Mouse (Mus musculus): ENCODE results near the gene Slc35d2. TPM values are rescaled to one million over a fixed set of nuclear protein-coding genes. Genes with fewer than 3 reads are reported as not detected.

Gene Slc35d2
- polyA plus RNA-seq, 1 experiment: 2.5 TPM

DNA sequence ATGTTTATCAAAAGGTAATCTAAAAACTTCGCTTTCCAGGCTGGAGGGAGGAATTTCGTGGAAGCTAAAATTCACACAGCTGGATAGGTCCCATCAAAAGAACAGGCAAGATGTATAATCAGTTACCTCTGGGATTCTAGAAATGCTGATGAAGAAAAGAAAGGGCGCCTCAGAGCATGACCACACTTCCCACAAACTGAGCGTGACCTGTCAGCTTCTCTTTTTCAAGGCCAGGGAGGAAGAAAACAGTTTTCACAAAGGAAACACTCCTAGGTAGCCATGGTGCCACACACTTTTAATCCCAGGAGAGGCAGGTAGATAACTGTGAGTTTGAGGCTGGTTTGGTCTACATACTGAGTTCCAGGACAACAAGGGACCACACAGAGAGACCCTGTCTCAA, 8.4 kb downstream of the Slc35d2 start:
- H3K36me3 ChIP-seq (ENCODE audit: control insufficient read depth, insufficient read depth): no peaks in the 10 kb centered on the region
- TF ChIP-seq MYOG (IDR thresholded peaks at IDR 0.05; ENCODE audit: control insufficient read depth in 1 of 3, insufficient read depth in 1 of 3, insufficient read length in 2 of 3, low read depth in 2 of 3): no peak
- TF ChIP-seq TCF12 (IDR thresholded peaks at IDR 0.05; ENCODE audit: insufficient read depth, poor library complexity, severe bottlenecking): no peak
- TF ChIP-seq TCF3 (IDR thresholded peaks at IDR 0.05; ENCODE audit: insufficient read length, low read depth): no peak
- no peak for TF ChIP-seq SRF (IDR thresholded peaks at IDR 0.05; ENCODE audit: control insufficient read depth, insufficient read length, low read depth)
- no peak for TF ChIP-seq E2F4 (IDR thresholded peaks at IDR 0.05; ENCODE audit: insufficient read depth)
- TF ChIP-seq USF1 (IDR thresholded peaks at IDR 0.05; ENCODE audit: low read depth): no peak
- no peak for TF ChIP-seq POLR2A (IDR thresholded peaks at IDR 0.05; ENCODE audit: insufficient read length, low read depth)
- no peak for TF ChIP-seq MYOD1 (IDR thresholded peaks at IDR 0.05; ENCODE audit: control insufficient read depth in 1 of 3, insufficient read length in 2 of 3, low read depth in 2 of 3)
- no peak for TF ChIP-seq MAX (IDR thresholded peaks at IDR 0.05; ENCODE audit: low read depth)
- TF ChIP-seq CEBPB (IDR thresholded peaks at IDR 0.05; ENCODE audit: insufficient read depth, poor library complexity, severe bottlenecking): no peak
- TF ChIP-seq POLR2AphosphoS2 (IDR thresholded peaks at IDR 0.05; ENCODE audit: insufficient read length, low read depth): no peak
- TF ChIP-seq REST (IDR thresholded peaks at IDR 0.05; ENCODE audit: insufficient read depth, insufficient read length): no peak
- H3K79me2 ChIP-seq (ENCODE audit: control insufficient read depth, insufficient read depth): no peaks in the 10 kb centered on the region
- H3K4me3 ChIP-seq: no peak overlapping the region
- H3K4me2 ChIP-seq (ENCODE audit: low read depth): no peak overlapping the region
- H3ac ChIP-seq (ENCODE audit: control insufficient read depth, insufficient read length): no peak overlapping the region
- no peaks in the 10 kb centered on the region for H3K27me3 ChIP-seq (ENCODE audit: control insufficient read depth, insufficient read depth, insufficient read length)

- no peaks in the 10 kb centered on the region for H3K36me3 ChIP-seq (ENCODE audit: control insufficient read depth, insufficient read depth)
- H3K4me2 ChIP-seq (ENCODE audit: low read depth): no peak overlapping the region
- no peaks in the 10 kb centered on the region for H3K27me3 ChIP-seq (ENCODE audit: control insufficient read depth, insufficient read depth, insufficient read length)
- no peaks in the 10 kb centered on the region for H3K79me2 ChIP-seq (ENCODE audit: control insufficient read depth, insufficient read depth)
- H3ac ChIP-seq (ENCODE audit: control insufficient read depth, insufficient read length): no peak overlapping the region
- H3K4me3 ChIP-seq: no peak overlapping the region
- TF ChIP-seq E2F4 (IDR thresholded peaks at IDR 0.05; ENCODE audit: insufficient read depth) (no peak), CEBPB (IDR thresholded peaks at IDR 0.05; ENCODE audit: insufficient read depth, poor library complexity, severe bottlenecking) (no peak), POLR2AphosphoS2 (IDR thresholded peaks at IDR 0.05; ENCODE audit: insufficient read length, low read depth) (no peak), TCF12 (IDR thresholded peaks at IDR 0.05; ENCODE audit: insufficient read depth, poor library complexity, severe bottlenecking) (no peak), POLR2A (IDR thresholded peaks at IDR 0.05; ENCODE audit: insufficient read length, low read depth) (no peak), MAX (IDR thresholded peaks at IDR 0.05; ENCODE audit: low read depth) (no peak)
Measured at GRCm38 (mm10) chr13:64117442-64117841, 11.7 kb downstream of the Slc35d2 start.

DNA sequence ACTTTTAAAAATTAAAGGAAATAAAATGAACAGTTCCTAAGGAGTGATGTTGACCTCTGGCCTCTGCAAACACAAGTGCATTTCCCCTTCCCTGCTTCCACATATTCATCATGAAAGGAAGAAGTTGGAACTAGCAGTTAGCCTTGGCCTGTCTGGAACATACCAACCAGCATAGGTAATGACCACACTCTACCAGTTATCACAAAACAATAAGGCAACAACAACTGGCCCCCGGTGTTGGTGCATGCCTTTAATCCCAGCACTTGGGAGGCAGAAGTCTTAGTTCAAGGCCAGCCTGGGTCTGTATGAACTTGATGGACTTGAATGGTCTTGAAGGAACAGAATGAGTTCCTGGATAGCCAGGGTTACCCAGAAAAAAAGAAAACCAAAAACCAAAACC, 18.7 kb downstream of the Slc35d2 start:
- Histone ChIP-seq H3K79me2 (ENCODE audit: control insufficient read depth, insufficient read depth) (no peaks in the 10 kb centered on the region), H3K4me3 (no peak overlapping the region), H3K27me3 (ENCODE audit: control insufficient read depth, insufficient read depth, insufficient read length) (no peaks in the 10 kb centered on the region), H3K4me2 (ENCODE audit: low read depth) (no peak overlapping the region), H3ac (ENCODE audit: control insufficient read depth, insufficient read length) (no peak overlapping the region), H3K36me3 (ENCODE audit: control insufficient read depth, insufficient read depth) (no peaks in the 10 kb centered on the region)
- TF ChIP-seq TCF12 (IDR thresholded peaks at IDR 0.05; ENCODE audit: insufficient read depth, poor library complexity, severe bottlenecking) (no peak), MYOG (IDR thresholded peaks at IDR 0.05; ENCODE audit: control insufficient read depth in 1 of 3, insufficient read depth in 1 of 3, insufficient read length in 2 of 3, low read depth in 2 of 3) (no peak), TCF3 (IDR thresholded peaks at IDR 0.05; ENCODE audit: insufficient read length, low read depth) (no peak), MYOD1 (IDR thresholded peaks at IDR 0.05; ENCODE audit: control insufficient read depth in 1 of 3, insufficient read length in 2 of 3, low read depth in 2 of 3) (no peak), MAX (IDR thresholded peaks at IDR 0.05; ENCODE audit: low read depth) (no peak), CEBPB (IDR thresholded peaks at IDR 0.05; ENCODE audit: insufficient read depth, poor library complexity, severe bottlenecking) (no peak), USF1 (IDR thresholded peaks at IDR 0.05; ENCODE audit: low read depth) (no peak), REST (IDR thresholded peaks at IDR 0.05; ENCODE audit: insufficient read depth, insufficient read length) (no peak), E2F4 (IDR thresholded peaks at IDR 0.05; ENCODE audit: insufficient read depth) (no peak), SRF (IDR thresholded peaks at IDR 0.05; ENCODE audit: control insufficient read depth, insufficient read length, low read depth) (no peak), POLR2A (IDR thresholded peaks at IDR 0.05; ENCODE audit: insufficient read length, low read depth) (no peak), POLR2AphosphoS2 (IDR thresholded peaks at IDR 0.05; ENCODE audit: insufficient read length, low read depth) (no peak)

- Histone ChIP-seq H3K79me2 (ENCODE audit: control insufficient read depth, insufficient read depth) (no peaks in the 10 kb centered on the region), H3K4me2 (ENCODE audit: low read depth) (no peak overlapping the region), H3K4me3 (no peak overlapping the region), H3K36me3 (ENCODE audit: control insufficient read depth, insufficient read depth) (no peaks in the 10 kb centered on the region), H3K27me3 (ENCODE audit: control insufficient read depth, insufficient read depth, insufficient read length) (no peaks in the 10 kb centered on the region), H3ac (ENCODE audit: control insufficient read depth, insufficient read length) (no peak overlapping the region)
- TF ChIP-seq SRF (IDR thresholded peaks at IDR 0.05; ENCODE audit: control insufficient read depth, insufficient read length, low read depth): no peak
- no peak for TF ChIP-seq MYOD1 (IDR thresholded peaks at IDR 0.05; ENCODE audit: control insufficient read depth in 1 of 3, insufficient read length in 2 of 3, low read depth in 2 of 3)
- TF ChIP-seq TCF3 (IDR thresholded peaks at IDR 0.05; ENCODE audit: insufficient read length, low read depth): no peak
- no peak for TF ChIP-seq POLR2AphosphoS2 (IDR thresholded peaks at IDR 0.05; ENCODE audit: insufficient read length, low read depth)
- TF ChIP-seq MYOG (IDR thresholded peaks at IDR 0.05; ENCODE audit: control insufficient read depth in 1 of 3, insufficient read depth in 1 of 3, insufficient read length in 2 of 3, low read depth in 2 of 3): no peak
- TF ChIP-seq TCF12 (IDR thresholded peaks at IDR 0.05; ENCODE audit: insufficient read depth, poor library complexity, severe bottlenecking): no peak
- TF ChIP-seq E2F4 (IDR thresholded peaks at IDR 0.05; ENCODE audit: insufficient read depth): no peak
- TF ChIP-seq USF1 (IDR thresholded peaks at IDR 0.05; ENCODE audit: low read depth): no peak
- no peak for TF ChIP-seq REST (IDR thresholded peaks at IDR 0.05; ENCODE audit: insufficient read depth, insufficient read length)
- TF ChIP-seq MAX (IDR thresholded peaks at IDR 0.05; ENCODE audit: low read depth): no peak
- no peak for TF ChIP-seq POLR2A (IDR thresholded peaks at IDR 0.05; ENCODE audit: insufficient read length, low read depth)
- TF ChIP-seq CEBPB (IDR thresholded peaks at IDR 0.05; ENCODE audit: insufficient read depth, poor library complexity, severe bottlenecking): no peak
Measured at GRCm38 (mm10) chr13:64108381-64108850, 20.8 kb downstream of the Slc35d2 start.

Data from myocyte (in vitro differentiated cells).